Mouse (Mus musculus): ENCODE measurements around the gene Mns1. TPM values are rescaled to one million over a fixed set of nuclear protein-coding genes. Genes with fewer than 3 reads are reported as not detected.
"Not testable (repeated sequence)": the region's sequence is repeated elsewhere in the genome, so short reads cannot be mapped to it uniquely, and the experiment has no call there.

The Mns1 gene
- total RNA-seq, 2 experiments from 2014 or later: 0.78 to 1.1 TPM

- intact Hi-C loops (cut with DNase I; ENCODE audit: low total_unique reads): no loop called here
- no peak for DNase-seq
These were observed 17.3 kb upstream of the Mns1 start for GRCm38 (mm10) chr9:72420490-72420889.

DNA sequence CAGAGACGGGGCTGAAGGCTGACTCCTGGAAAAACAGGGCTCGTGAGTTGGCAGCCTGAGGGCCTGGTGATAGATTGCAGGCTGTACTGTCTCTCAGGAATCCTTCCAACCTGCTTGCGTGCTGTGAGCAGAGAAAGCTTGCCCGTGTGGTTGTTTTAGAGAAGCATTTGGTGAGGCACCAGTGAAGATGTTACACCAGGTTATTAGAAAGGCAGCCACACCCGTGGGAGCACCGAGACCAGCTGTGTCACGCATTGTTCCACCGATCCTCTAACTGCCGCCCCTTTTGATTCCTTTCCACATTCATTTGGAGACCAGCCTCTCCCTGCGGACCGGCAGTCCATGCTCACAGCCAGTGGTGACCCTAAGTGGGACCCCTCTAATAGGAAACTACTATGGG, 15.5 kb upstream of the Mns1 start:
- intact Hi-C loops (cut with DNase I; ENCODE audit: low total_unique reads): no loop called here

DNA sequence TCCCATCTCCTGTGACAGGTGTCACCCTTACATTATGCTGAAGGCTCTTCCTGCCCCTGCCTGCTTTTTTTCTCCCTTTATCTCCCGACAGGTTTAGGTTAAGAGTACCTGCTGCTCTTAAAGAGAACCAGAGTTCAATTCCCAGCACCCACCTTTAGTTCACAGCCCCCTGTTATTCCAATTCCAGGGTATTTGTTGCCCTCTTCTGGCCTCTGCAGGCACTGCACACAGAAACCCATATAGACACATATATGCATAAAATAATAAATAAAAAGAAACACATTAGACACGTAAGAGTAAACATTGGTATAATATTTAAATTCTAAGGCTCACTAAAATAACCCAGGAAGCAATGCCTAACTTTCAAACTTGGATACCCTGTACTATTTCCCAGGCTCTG, 15.1 kb upstream of the Mns1 start:
- intact Hi-C loops (cut with DNase I; ENCODE audit: low total_unique reads): no loop called here
- no peak for DNase-seq

More for the DNA sequence above, 15.5 kb upstream of the Mns1 start:
- no peak for DNase-seq

- intact Hi-C loops (cut with DNase I; ENCODE audit: low total_unique reads): no loop called here
- DNase-seq: no peak
These were observed 12.4 kb upstream of the Mns1 start for GRCm38 (mm10) chr9:72425300-72425850.

- no peak for DNase-seq
- intact Hi-C loops (cut with DNase I; ENCODE audit: low total_unique reads): no loop called here
These were observed 9.9 kb upstream of the Mns1 start for GRCm38 (mm10) chr9:72427861-72428260.

- no peak for DNase-seq
- intact Hi-C loops (cut with DNase I; ENCODE audit: low total_unique reads): no loop called here
These were observed 2.9 kb upstream of the Mns1 start for GRCm38 (mm10) chr9:72434876-72435275.

DNA sequence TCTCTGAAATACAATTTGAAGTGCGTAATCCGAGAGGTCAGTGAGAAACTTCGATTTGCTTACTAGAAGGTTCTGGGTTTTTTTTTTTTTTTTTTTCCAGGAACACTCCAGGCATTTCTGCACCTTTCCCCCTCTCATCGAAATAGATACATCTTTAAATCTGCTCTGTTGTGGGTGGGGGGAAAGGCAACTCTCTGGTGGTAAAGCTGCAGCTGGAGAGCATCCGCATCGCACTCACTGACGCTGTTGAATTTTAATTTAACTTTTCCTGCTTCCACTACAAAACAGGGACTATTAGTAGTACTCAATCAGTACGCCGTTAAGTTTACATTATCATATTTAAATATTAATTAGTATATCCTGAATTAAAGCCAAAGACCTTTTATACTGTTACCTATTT, 938 bp downstream of the Mns1 start:
- intact Hi-C loops (cut with DNase I; ENCODE audit: low total_unique reads): no loop called here
- no peak for DNase-seq

- DNase-seq: no peak
- intact Hi-C loops (cut with DNase I; ENCODE audit: low total_unique reads): no loop called here
These were observed 2.5 kb downstream of the Mns1 start for GRCm38 (mm10) chr9:72440358-72440757.

DNA sequence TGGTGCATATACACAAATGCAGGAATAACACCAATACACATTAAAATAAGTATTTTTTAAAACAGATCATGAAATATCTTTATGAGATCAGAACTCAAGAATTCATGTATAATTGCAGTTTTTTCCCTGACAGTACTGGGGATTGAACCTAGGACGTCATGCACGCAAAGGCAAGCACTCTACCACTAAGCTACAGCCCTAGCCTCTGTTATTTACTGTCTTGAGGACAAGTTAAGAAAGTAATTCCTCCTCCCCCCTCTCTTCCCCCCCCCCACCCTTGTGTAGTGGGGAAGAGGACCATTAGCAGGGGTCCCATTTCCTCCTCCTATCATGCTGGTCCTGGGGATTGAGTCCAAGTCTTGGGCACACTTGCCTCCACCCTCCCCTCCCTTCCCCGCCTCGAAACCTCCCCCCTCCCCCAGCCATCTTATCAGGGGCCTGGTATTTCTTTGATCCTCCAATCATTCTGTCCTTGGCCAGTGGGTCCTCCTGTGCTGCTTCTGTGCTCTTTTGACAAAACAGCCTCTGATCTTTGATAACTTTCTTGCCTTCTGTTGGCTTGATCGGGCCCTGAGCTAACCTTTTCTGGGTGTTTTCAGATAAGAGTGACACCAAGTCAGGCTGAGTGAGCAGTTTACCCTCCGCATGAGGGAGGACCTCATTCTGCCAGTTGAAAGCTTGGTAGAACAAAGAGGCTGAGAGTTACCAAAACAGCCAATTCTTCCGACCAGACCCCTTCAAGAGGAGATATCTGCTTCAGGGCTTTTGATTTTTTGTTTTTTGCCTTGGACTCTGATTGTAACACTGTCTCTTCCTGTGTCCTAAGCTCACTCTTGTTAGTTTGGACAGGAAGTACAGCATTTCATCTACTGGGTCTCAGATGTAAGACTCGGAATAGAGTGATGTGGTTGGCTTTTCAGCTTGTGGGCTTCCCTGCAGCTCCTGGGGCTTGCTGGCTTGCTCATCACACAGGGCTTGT, 3.4 kb downstream of the Mns1 start:
- intact Hi-C loops (cut with DNase I; ENCODE audit: low total_unique reads): no loop called here
- no peak for DNase-seq

DNA sequence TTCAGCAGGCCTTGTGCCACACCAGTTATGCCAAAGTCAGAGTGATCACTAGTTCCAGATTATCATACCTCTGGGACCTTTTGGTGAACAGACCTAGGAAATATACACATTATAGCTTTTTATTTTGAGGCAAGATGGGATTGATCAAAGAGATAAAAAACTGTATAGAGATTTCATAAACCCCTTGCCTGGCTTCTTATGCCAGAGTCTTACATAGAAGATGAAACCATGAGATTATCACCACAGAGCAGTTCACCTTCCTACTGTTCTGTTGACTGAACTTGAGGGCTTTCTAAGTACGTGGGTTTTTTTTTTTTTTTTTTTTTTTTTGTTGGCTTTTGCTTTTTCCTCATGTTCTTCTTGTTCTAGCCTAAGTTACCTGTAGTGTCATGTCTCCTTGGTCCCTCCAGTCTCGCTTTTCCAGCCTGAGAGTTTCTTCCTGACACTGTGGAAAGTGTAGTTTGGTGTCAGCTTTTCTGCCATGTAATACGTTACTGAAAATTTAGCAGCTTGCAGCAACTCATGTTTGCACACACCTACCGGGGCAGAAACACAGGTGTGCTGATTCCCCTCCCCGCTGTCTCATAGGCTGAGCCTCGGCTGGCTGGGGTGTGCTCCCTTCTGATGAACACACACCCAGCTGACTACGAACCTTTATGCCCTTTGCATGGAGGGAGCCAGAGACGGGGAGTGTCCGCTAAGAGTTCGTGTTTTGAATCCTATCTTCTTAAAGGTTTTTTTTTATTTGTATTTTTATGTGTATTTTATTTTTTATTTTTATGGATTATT, 4.3 kb downstream of the Mns1 start:
- no peak for DNase-seq
- intact Hi-C loops (cut with DNase I; ENCODE audit: low total_unique reads): no loop called here

DNA sequence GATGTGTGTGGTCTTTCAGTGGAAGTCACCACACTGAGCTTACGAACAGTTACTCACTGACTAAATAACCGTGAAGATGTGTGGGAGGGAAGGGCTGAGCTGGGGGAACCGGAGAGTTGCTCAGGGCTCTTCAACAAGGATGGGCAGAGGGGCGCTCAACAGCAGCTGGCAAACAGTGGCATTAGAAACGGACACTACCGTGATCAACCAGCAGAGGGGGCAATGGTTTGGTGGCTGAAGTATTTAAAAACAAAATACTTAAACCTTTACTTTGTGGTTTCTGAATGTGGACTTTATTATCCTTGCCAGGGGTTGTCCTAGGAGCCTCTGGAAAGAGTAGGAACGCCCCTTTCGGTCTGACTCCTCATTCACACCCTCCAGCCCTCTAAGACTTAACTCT, 10.2 kb downstream of the Mns1 start:
- intact Hi-C loops (cut with DNase I; ENCODE audit: low total_unique reads): no loop called here

DNA sequence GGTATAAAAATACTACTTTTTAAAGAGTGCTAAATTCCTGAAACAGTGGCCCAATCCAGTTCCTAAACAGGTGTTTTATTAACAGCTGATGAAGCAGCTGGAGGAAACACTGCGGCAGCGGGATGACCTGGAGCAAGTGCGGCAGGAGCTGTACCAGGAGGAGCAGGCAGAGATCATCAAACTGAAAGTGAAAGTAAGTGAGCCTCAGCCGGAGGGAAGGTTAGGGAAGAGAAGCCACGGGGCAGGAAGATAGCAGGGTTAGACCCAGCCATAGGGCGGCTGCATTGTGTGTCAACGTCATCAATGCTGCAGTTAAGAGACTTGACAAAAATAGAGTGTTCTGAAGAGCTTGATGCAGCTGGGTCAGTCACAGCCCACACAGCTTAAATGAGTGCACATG, 11.6 kb downstream of the Mns1 start:
- intact Hi-C loops (cut with DNase I; ENCODE audit: low total_unique reads): no loop called here
- no peak for DNase-seq

More for the DNA sequence above, 10.2 kb downstream of the Mns1 start:
- DNase-seq: peak; percentile 52

- intact Hi-C loops (cut with DNase I; ENCODE audit: low total_unique reads): no loop called here
- no peak for DNase-seq
These were observed 12.0 kb downstream of the Mns1 start for GRCm38 (mm10) chr9:72449841-72450240.

- DNase-seq: no peak
- intact Hi-C loops (cut with DNase I; ENCODE audit: low total_unique reads): no loop called here
These were observed 12.6 kb downstream of the Mns1 start for GRCm38 (mm10) chr9:72450363-72450762.

- DNase-seq: no peak
- intact Hi-C loops (cut with DNase I; ENCODE audit: low total_unique reads): no loop called here
These were observed 13.3 kb downstream of the Mns1 start for GRCm38 (mm10) chr9:72451111-72451510.

GRCm38 (mm10) chr9:72454281-72454680, 16.5 kb downstream of the Mns1 start:
- DNase-seq; intact Hi-C loops (cut with DNase I; ENCODE audit: low total_unique reads): not testable (repeated sequence)

GRCm38 (mm10) chr9:72456374-72456773, 18.6 kb downstream of the Mns1 start:
- intact Hi-C loops (cut with DNase I; ENCODE audit: low total_unique reads): no loop called here
- DNase-seq: no peak

GRCm38 (mm10) chr9:72458233-72458632, 20.4 kb downstream of the Mns1 start:
- peak; percentile 62 for DNase-seq
- intact Hi-C loops (cut with DNase I; ENCODE audit: low total_unique reads): no loop called here

GRCm38 (mm10) chr9:72459703-72460102, 21.9 kb downstream of the Mns1 start:
- intact Hi-C loops (cut with DNase I; ENCODE audit: low total_unique reads): no loop called here
- no peak for DNase-seq

GRCm38 (mm10) chr9:72460767-72461166, 23.0 kb downstream of the Mns1 start:
- DNase-seq: no peak
- intact Hi-C loops (cut with DNase I; ENCODE audit: low total_unique reads): no loop called here
